Mouse (Mus musculus) G1E (cell line): ENCODE measurements at regions not wholly inside any gene's neighbourhood (a gene's known extent, or its start where the extent isn't known, plus 50 kb on each side); places are given as distances from the start of the nearest gene placed in this dataset.

Experiments used
- ATAC-seq: 2 replicates; pipeline ENCODE4 v1.8.0; 2016; ENCODE audit warnings: mild to moderate bottlenecking; ENCODE audit not compliant: insufficient number of reproducible peaks, poor library complexity, low FRiP score, severe bottlenecking; ENCODE audit errors: extremely low read depth
- DNase-seq: peaks from one replicate; pipeline ENCODE4 v3.0.0; 2012; ENCODE audit warnings: low spot score
- H3K27me3 ChIP-seq: 2 replicates; pipeline ENCODE4 v1.6.1; 2012; ENCODE audit warnings: mild to moderate bottlenecking, low read length, inconsistent platforms; ENCODE audit not compliant: insufficient read depth
- H3K36me3 ChIP-seq: replicated peaks from 2 replicates; pipeline ENCODE3; 2012; ENCODE audit warnings: mild to moderate bottlenecking, inconsistent platforms
- H3K4me1 ChIP-seq: 2 replicates; pipeline ENCODE4 v1.6.1; 2012; ENCODE audit warnings: low read depth, low read length, inconsistent platforms, mixed read lengths; ENCODE audit not compliant: insufficient read depth
- H3K4me3 ChIP-seq: 2 replicates; pipeline ENCODE4 v1.5.1; 2012; ENCODE audit warnings: low read depth, mild to moderate bottlenecking, inconsistent platforms, low read length, moderate library complexity, mixed read lengths
- H3K9me3 ChIP-seq: replicated peaks from 2 replicates; pipeline ENCODE4 v1.6.1; 2012; ENCODE audit warnings: inconsistent platforms
- CTCF ChIP-seq: IDR thresholded peaks from 2 replicates; pipeline ENCODE4 v1.5.1; 2012; ENCODE audit warnings: low read depth, low read length, inconsistent platforms, mixed read lengths
- GATA1 ChIP-seq: IDR thresholded peaks from 2 replicates; pipeline ENCODE4 v1.6.1; 2012; ENCODE audit warnings: borderline replicate concordance, low read length, inconsistent platforms, mixed read lengths
- GATA2 ChIP-seq: IDR thresholded peaks from 2 replicates; pipeline ENCODE4 v1.6.1; 2012; ENCODE audit warnings: low read depth, low read length, inconsistent platforms, borderline replicate concordance
- POLR2AphosphoS5 ChIP-seq: IDR thresholded peaks from 2 replicates; pipeline ENCODE4 v1.6.1; 2012; ENCODE audit warnings: low read depth, low read length, inconsistent platforms; ENCODE audit not compliant: insufficient replicate concordance
- TAL1 ChIP-seq: conservative IDR thresholded peaks from 2 replicates; pipeline ENCODE4 v1.6.1; 2012; ENCODE audit warnings: low read depth, low read length, inconsistent platforms, mixed read lengths

GRCm38 (mm10) chr3:147458115-147458514 lies 605.9 kb downstream of the Ttll7 start:
- no peaks in the 10 kb centered on the region for H3K4me1 ChIP-seq
- ATAC-seq = no peak
- TF ChIP-seq TAL1 (no peak), POLR2AphosphoS5 (no peak), GATA1 (no peak), CTCF (no peak), GATA2 (no peak)

GRCm38 (mm10) chr3:147479890-147480289 lies 627.7 kb downstream of the Ttll7 start:
- no peak for TF ChIP-seq POLR2AphosphoS5
- DNase-seq (no peak), ATAC-seq (no peak)
- Histone ChIP-seq H3K36me3 (no peaks in the 10 kb centered on the region), H3K4me3 (no peak overlapping the region), H3K9me3 (no peaks in the 10 kb centered on the region), H3K27me3 (no peaks in the 10 kb centered on the region), H3K4me1 (no peaks in the 10 kb centered on the region)

More at GRCm38 (mm10) chr3:147458115-147458514, 605.9 kb downstream of the Ttll7 start:
- no peak overlapping the region for H3K4me3 ChIP-seq
- no peak for DNase-seq
- peaks cover 25% of the 10 kb centered on the region for H3K9me3 ChIP-seq
- no peaks in the 10 kb centered on the region for H3K36me3 ChIP-seq
- H3K27me3 ChIP-seq = no peaks in the 10 kb centered on the region
